Mouse (Mus musculus): ENCODE results near the gene Zranb1. TPM values are rescaled to one million over a fixed set of nuclear protein-coding genes. Genes with fewer than 3 reads are reported as not detected.

Gene Zranb1
- polyA plus RNA-seq, 1 experiment from 2014 or later: 8.3 TPM

GRCm38 (mm10) chr7:133032589-133033203 lies 101.8 kb downstream of the Zranb1 start:
- no peak for DNase-seq (ENCODE audit: low spot score)
- H3K4me1 ChIP-seq: peaks cover 72% of the 10 kb centered on the region
- peak overlapping the region; percentile 17; the same call in 1 of the 2 replicates for H3K27ac ChIP-seq

GRCm38 (mm10) chr7:133035901-133036300 lies 105.0 kb downstream of the Zranb1 start:
- DNase-seq (ENCODE audit: low spot score): no peak
- H3K4me3 ChIP-seq: 0 out of 2 replicates have a peak overlapping the region, but pooled peaks have one; percentile 2
- peaks cover 82% of the 10 kb centered on the region for H3K4me1 ChIP-seq
- peaks cover 2% of the 10 kb centered on the region; the same call in 1 of the 2 replicates for H3K36me3 ChIP-seq
- H3K9me3 ChIP-seq: no peaks in the 10 kb centered on the region
- H3K27ac ChIP-seq: peak overlapping the region; percentile 77
- H3K27me3 ChIP-seq (ENCODE audit: insufficient read depth, poor library complexity, severe bottlenecking): no peaks in the 10 kb centered on the region

More at GRCm38 (mm10) chr7:133032589-133033203, 101.8 kb downstream of the Zranb1 start:
- WGBS: 51% methylated on average over 9 of the region's 9 CpGs
- Histone ChIP-seq H3K9me3 (no peaks in the 10 kb centered on the region), H3K4me3 (no peak overlapping the region), H3K36me3 (peaks cover 2% of the 10 kb centered on the region; the same call in 1 of the 2 replicates), H3K27me3 (ENCODE audit: insufficient read depth, poor library complexity, severe bottlenecking) (no peaks in the 10 kb centered on the region)

Other genes starting within 250 kb of the Zranb1 start
- gene Fam53b, start 117.3 kb upstream of the Zranb1 start, polyA plus RNA-seq (2016; fragmentation: Nextera tagmentation; extraction: Ambion mirVana): 17.7 and 18.4 TPM in 2 replicates
- 44.1 and 54.1 TPM in 2 replicates for gene Eef1akmt2, start 78.5 kb upstream of the Zranb1 start, polyA plus RNA-seq (2016; fragmentation: Nextera tagmentation; extraction: Ambion mirVana)
- gene Abraxas2, start 71.9 kb upstream of the Zranb1 start, polyA plus RNA-seq (2016; fragmentation: Nextera tagmentation; extraction: Ambion mirVana): 26.9 and 28.0 TPM in 2 replicates
- 23.6 and 46.6 TPM in 2 replicates for gene Fgfr2, start 192.2 kb downstream of the Zranb1 start, polyA plus RNA-seq (2016; fragmentation: Nextera tagmentation; extraction: Ambion mirVana)
- 60.1 and 75.7 TPM in 2 replicates for gene Ctbp2, start 193.2 kb downstream of the Zranb1 start, polyA plus RNA-seq (2016; fragmentation: Nextera tagmentation; extraction: Ambion mirVana)

Data from heart, embryonic 10.5 days (tissue).